Mouse (Mus musculus): ENCODE measurements around the gene Zbtb42. TPM values are rescaled to one million over a fixed set of nuclear protein-coding genes. Genes with fewer than 3 reads are reported as not detected.

The Zbtb42 gene
- polyA plus RNA-seq, 1 experiment from 2014 or later: 9.8 TPM

DNA sequence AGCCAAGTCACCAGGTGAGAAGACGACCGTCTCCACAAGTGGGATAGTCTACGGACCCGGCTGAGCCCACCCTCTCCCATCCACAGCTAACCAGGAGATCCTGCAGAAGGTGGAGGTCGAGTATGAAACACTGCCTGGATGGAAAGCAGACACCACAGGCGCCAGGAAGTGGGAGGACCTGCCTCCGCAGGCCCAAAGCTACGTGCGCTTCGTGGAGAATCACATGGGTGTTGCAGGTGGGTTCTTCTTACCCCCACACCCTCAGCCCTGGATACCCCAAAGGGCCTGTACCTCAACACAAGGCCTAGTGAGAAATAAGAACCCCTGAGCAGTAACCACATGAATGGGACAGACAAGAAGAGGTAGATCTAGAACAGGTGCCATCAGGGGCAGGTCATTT, 39.1 kb upstream of the Zbtb42 start:
- Histone ChIP-seq H3K9me3 (ENCODE audit: control insufficient read depth, low read length) (no peaks in the 10 kb centered on the region), H3K36me3 (ENCODE audit: control insufficient read depth, insufficient read depth, low read length) (no peaks in the 10 kb centered on the region), H3K4me1 (replicated peaks; ENCODE audit: control insufficient read depth, insufficient read depth, low read length) (no peaks in the 10 kb centered on the region), H3K4me2 (ENCODE audit: low read length) (no peak overlapping the region), H3K27me3 (replicated peaks; ENCODE audit: control insufficient read depth, insufficient read depth, low read length) (no peaks in the 10 kb centered on the region), H3K4me3 (ENCODE audit: low read depth, low read length) (no peak overlapping the region), H3K9ac (ENCODE audit: low read length) (no peak overlapping the region), H3K27ac (ENCODE audit: low read depth) (no peak overlapping the region)
- DNase-seq (ENCODE audit: low spot score) (no peak), ATAC-seq (replicated peaks; ENCODE audit: low FRiP score, low TSS enrichment, low read depth) (no peak)
- WGBS: 66% methylated on average over 10 of the region's 10 CpGs

DNA sequence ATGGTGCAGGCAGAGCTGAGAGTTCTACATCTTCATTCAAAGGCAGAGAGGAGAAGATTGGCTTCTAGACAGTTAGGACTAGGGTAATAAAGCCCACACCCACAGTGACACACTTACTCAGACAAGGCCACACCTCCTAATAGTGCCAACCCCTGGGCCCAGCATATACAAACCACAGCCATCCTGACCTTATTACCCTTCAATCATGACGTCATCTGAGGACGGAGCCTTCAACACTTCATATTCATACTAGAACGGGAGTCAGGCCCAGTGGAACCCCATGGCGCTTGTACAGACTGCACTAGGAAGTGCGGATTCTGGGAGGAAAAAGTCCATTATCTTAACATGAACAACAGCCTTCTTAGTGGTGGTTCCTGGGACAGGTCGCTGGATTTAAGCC, 35.5 kb upstream of the Zbtb42 start:
- H3K36me3 ChIP-seq (ENCODE audit: control insufficient read depth, insufficient read depth, low read length): peaks cover 4% of the 10 kb centered on the region
- peaks cover 16% of the 10 kb centered on the region for H3K4me1 ChIP-seq (replicated peaks; ENCODE audit: control insufficient read depth, insufficient read depth, low read length)
- no peak overlapping the region for H3K4me2 ChIP-seq (ENCODE audit: low read length)
- 88% methylated on average over 6 of the region's 6 CpGs for WGBS
- DNase-seq (ENCODE audit: low spot score) (no peak), ATAC-seq (replicated peaks; ENCODE audit: low FRiP score, low TSS enrichment, low read depth) (no peak)
- H3K4me3 ChIP-seq (ENCODE audit: low read depth, low read length): no peak overlapping the region
- no peak overlapping the region for H3K27ac ChIP-seq (ENCODE audit: low read depth)
- no peaks in the 10 kb centered on the region for H3K27me3 ChIP-seq (replicated peaks; ENCODE audit: control insufficient read depth, insufficient read depth, low read length)
- H3K9ac ChIP-seq (ENCODE audit: low read length): no peak overlapping the region
- no peaks in the 10 kb centered on the region for H3K9me3 ChIP-seq (ENCODE audit: control insufficient read depth, low read length)

DNA sequence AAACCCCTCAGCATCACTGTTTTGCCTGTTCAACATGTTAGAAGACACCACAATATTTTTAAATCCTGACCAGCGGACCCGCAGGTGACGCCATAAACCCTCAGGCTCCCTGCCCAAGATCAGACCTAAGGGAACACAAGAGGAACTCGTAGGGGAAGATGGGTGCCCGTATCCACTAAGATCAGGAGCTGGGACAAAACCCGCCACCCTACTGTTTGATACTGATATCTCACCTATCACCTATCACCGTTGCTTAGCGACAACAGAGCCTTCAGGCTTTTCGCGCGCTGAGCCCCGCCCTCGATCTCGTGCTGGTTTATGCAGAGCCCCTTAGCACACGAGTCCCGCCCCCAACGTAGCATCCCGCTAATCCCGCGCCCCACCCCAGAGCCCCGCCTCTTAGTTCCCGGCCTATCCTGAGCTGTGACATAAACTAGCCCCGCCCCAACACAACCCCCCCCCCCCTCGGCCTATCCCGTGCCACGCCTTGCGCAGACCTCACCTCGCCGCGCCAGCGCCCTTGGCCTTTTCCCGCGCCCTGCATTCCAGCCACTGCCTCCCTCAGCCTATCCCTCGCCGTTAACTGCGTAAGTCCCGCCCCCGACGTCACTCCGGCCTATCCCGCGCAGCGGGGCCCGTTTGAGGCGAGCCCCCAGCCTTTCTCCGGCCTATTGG, 34.3 kb upstream of the Zbtb42 start, which contains the start of gene Siva1:
Siva1 (plus strand) TSS at position 500 of the 675 bp plus-strand sequence.
- DNase-seq (ENCODE audit: low spot score) (peak; percentile 95), ATAC-seq (replicated peaks; ENCODE audit: low FRiP score, low TSS enrichment, low read depth) (peak; percentile 98)
- H3K27ac ChIP-seq (ENCODE audit: low read depth): peak within 1 kb of the TSS; percentile 87
- peak within 1 kb of the TSS; percentile 93 for H3K4me3 ChIP-seq (ENCODE audit: low read depth, low read length)
- no peaks in the 10 kb centered on the region for H3K9me3 ChIP-seq (ENCODE audit: control insufficient read depth, low read length)
- H3K27me3 ChIP-seq (replicated peaks; ENCODE audit: control insufficient read depth, insufficient read depth, low read length): no peaks in the 10 kb centered on the region
- WGBS: 1% methylated on average over 45 of the region's 46 CpGs
- H3K36me3 ChIP-seq (ENCODE audit: control insufficient read depth, insufficient read depth, low read length): peaks cover 16% of the 10 kb centered on the region
- H3K4me2 ChIP-seq (ENCODE audit: low read length): peak within 1 kb of the TSS; percentile 88
- peak within 1 kb of the TSS; percentile 81 for H3K9ac ChIP-seq (ENCODE audit: low read length)
- peaks cover 16% of the 10 kb centered on the region for H3K4me1 ChIP-seq (replicated peaks; ENCODE audit: control insufficient read depth, insufficient read depth, low read length)

DNA sequence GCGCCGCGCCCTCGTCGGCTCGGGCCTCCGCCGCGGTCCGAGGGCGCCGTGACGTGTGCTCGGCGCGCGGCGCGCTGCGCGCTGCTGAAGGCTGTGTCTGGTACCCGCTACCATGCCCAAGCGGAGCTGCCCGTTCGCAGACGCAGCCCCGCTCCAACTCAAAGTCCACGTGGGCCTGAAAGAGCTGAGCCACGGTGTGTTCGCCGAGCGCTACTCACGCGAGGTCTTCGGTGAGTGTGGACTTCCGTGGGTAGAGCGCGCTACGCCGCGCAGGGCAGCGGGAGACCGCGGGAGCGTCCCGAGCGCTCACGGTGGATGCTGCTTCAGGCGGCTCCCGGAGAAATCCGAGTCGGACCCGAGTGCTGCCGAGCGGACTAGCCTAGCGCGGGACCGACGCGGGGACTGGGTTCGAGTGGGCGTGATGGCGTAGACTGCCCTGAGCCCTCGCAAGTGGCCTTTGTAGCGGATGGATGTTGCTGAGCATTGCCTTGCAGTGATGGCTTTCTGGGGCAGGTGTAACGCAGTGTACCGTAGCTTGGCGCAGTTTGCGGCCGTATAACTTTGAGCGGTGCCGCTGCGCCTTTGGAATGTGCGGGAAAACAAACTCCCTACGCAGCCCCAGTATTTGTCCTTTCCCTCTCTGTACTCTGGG, 33.6 kb upstream of the Zbtb42 start:
- Histone ChIP-seq H3K27me3 (replicated peaks; ENCODE audit: control insufficient read depth, insufficient read depth, low read length) (no peaks in the 10 kb centered on the region), H3K9ac (ENCODE audit: low read length) (peak overlapping the region; percentile 81), H3K27ac (ENCODE audit: low read depth) (peak overlapping the region; percentile 87), H3K4me2 (ENCODE audit: low read length) (peak overlapping the region; percentile 88), H3K4me3 (ENCODE audit: low read depth, low read length) (peak overlapping the region; percentile 93), H3K9me3 (ENCODE audit: control insufficient read depth, low read length) (no peaks in the 10 kb centered on the region), H3K4me1 (replicated peaks; ENCODE audit: control insufficient read depth, insufficient read depth, low read length) (peaks cover 16% of the 10 kb centered on the region), H3K36me3 (ENCODE audit: control insufficient read depth, insufficient read depth, low read length) (peaks cover 23% of the 10 kb centered on the region)
- DNase-seq (ENCODE audit: low spot score) (peak; percentile 77), ATAC-seq (replicated peaks; ENCODE audit: low FRiP score, low TSS enrichment, low read depth) (no peak; the same call in 1 of the 2 replicates)
- under 1% methylated on average over 75 of the region's 75 CpGs for WGBS

DNA sequence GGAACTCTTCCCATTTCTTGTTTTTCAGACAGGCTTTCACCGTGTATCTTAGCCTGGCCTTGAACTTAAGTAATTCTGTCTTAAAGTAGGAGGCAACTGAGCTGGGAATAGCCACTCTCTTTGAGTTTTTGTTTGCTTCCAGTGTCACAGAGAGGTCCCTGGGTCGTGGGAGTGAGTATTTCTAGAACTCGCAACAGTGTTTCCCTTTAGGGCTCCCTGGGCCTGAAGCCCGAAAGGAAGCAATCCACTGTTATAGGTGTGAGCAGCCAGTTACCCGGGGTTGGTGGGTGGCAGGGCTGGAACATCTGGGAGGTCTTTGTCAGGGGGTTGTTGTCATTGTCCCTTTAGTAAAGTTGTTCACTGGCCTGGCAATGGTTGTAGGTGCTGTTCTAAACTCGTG, 32.5 kb upstream of the Zbtb42 start:
- Histone ChIP-seq H3K27me3 (replicated peaks; ENCODE audit: control insufficient read depth, insufficient read depth, low read length) (no peaks in the 10 kb centered on the region), H3K27ac (ENCODE audit: low read depth) (no peak overlapping the region; the same call in 1 of the 2 replicates), H3K4me3 (ENCODE audit: low read depth, low read length) (peak overlapping the region; percentile 93), H3K4me2 (ENCODE audit: low read length) (peak overlapping the region; percentile 88), H3K9ac (ENCODE audit: low read length) (peak overlapping the region; percentile 81), H3K36me3 (ENCODE audit: control insufficient read depth, insufficient read depth, low read length) (peaks cover 28% of the 10 kb centered on the region), H3K4me1 (replicated peaks; ENCODE audit: control insufficient read depth, insufficient read depth, low read length) (peaks cover 16% of the 10 kb centered on the region), H3K9me3 (ENCODE audit: control insufficient read depth, low read length) (no peaks in the 10 kb centered on the region)
- ATAC-seq (replicated peaks; ENCODE audit: low FRiP score, low TSS enrichment, low read depth) (no peak), DNase-seq (ENCODE audit: low spot score) (no peak)
- 46% methylated on average over 6 of the region's 6 CpGs for WGBS

DNA sequence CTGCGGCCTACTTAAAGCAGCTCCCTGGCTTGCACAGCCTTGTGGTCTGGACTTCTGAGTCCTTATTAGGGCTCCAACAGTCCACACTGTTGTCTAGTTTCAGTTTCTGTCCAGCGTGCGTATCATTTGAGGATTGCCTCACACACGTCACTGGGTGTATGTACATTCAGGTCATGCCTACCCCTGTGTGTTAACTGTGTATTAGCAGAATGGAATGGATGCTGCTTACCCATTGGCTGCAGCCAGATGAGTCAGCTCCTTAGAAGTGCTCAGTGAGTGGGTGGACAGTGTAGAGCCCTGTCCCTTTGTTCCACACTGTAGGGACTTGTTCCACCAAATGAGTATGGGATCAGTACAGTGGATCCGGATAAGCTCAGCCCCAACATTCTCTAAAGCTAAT, 30.5 kb upstream of the Zbtb42 start:
- WGBS: 94% methylated on average over 5 of the region's 5 CpGs
- DNase-seq (ENCODE audit: low spot score) (no peak), ATAC-seq (replicated peaks; ENCODE audit: low FRiP score, low TSS enrichment, low read depth) (no peak)
- no peak overlapping the region for H3K9ac ChIP-seq (ENCODE audit: low read length)
- no peak overlapping the region for H3K4me2 ChIP-seq (ENCODE audit: low read length)
- peaks cover 41% of the 10 kb centered on the region for H3K36me3 ChIP-seq (ENCODE audit: control insufficient read depth, insufficient read depth, low read length)
- no peak overlapping the region for H3K4me3 ChIP-seq (ENCODE audit: low read depth, low read length)
- no peak overlapping the region for H3K27ac ChIP-seq (ENCODE audit: low read depth)
- H3K27me3 ChIP-seq (replicated peaks; ENCODE audit: control insufficient read depth, insufficient read depth, low read length): no peaks in the 10 kb centered on the region
- peaks cover 16% of the 10 kb centered on the region for H3K4me1 ChIP-seq (replicated peaks; ENCODE audit: control insufficient read depth, insufficient read depth, low read length)
- H3K9me3 ChIP-seq (ENCODE audit: control insufficient read depth, low read length): no peaks in the 10 kb centered on the region

DNA sequence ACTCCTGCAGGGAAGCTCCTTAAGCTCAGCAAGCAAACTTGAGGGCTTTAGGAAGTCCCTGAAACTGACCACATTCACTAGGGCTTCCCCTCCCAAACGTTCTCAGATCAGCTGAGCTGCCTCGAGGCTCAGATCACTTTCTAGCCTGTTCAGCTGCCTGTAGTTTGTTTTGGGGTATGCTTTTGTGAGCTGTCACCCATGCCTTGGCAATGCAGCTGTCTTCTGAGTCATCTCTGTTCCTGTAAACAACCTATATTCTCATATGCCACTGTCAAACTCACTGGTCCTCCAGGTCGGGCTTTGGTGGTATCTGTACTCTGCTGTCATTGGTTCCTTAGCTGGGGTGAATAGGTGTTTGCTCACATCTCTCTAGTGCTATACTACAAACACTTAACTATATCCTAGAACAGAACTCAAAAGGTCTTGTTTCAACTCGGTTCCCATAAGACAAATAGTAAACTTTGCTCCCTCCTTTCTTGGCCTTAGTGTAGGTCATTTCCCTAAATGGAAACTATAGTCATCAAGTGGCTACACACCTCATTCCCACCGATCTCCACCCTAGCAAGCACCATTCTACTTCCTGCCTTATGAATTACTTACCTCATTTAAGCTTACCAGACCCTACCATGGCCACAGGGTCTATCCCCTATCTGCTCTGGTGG, 26.7 kb upstream of the Zbtb42 start:
- Histone ChIP-seq H3K4me3 (ENCODE audit: low read depth, low read length) (no peak overlapping the region), H3K36me3 (ENCODE audit: control insufficient read depth, insufficient read depth, low read length) (peaks cover 76% of the 10 kb centered on the region), H3K4me1 (replicated peaks; ENCODE audit: control insufficient read depth, insufficient read depth, low read length) (0 out of 2 replicates have a peak, but pooled peaks cover 8% of the 10 kb centered on the region), H3K9ac (ENCODE audit: low read length) (no peak overlapping the region), H3K9me3 (ENCODE audit: control insufficient read depth, low read length) (no peaks in the 10 kb centered on the region), H3K27me3 (replicated peaks; ENCODE audit: control insufficient read depth, insufficient read depth, low read length) (no peaks in the 10 kb centered on the region), H3K27ac (ENCODE audit: low read depth) (no peak overlapping the region), H3K4me2 (ENCODE audit: low read length) (no peak overlapping the region)
- no peak for DNase-seq (ENCODE audit: low spot score)
- WGBS: 75% methylated on average over 5 of the region's 5 CpGs
- ATAC-seq (replicated peaks; ENCODE audit: low FRiP score, low TSS enrichment, low read depth): no peak

DNA sequence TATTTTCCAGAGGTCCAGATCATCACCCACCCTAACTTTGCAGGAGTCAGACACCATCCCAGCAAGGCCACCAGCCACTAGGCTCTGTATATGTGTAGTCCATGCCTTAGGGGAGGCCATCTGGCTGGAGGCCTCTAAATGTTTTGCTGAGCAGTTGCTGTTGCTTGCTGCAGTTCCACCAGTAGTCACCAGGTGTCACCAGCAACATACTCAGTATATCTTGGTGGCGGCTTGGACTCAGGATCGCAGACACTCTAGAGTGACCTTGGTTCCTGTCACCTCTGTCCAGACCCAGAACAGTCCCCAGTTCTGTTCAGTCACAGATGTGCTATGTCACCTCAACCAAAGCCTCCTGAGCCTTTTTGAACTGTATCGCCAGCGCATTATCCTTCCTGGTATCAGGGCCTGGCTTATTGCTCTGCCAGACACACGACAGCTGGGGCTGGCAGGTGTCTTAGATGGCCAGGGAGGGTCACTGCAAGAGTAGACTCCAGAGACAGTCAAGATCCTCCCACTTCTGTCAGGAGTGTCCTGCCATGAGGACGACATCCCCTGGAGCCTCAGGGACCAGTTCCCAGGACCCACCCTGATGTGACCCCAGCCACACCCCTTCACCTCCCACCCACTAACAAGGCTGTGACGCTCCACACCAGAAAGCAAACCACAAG, 25.3 kb upstream of the Zbtb42 start:
- Histone ChIP-seq H3K27ac (ENCODE audit: low read depth) (no peak overlapping the region), H3K4me1 (replicated peaks; ENCODE audit: control insufficient read depth, insufficient read depth, low read length) (0 out of 2 replicates have a peak, but pooled peaks cover 8% of the 10 kb centered on the region), H3K4me3 (ENCODE audit: low read depth, low read length) (no peak overlapping the region), H3K36me3 (ENCODE audit: control insufficient read depth, insufficient read depth, low read length) (peaks cover 83% of the 10 kb centered on the region), H3K9me3 (ENCODE audit: control insufficient read depth, low read length) (no peaks in the 10 kb centered on the region), H3K27me3 (replicated peaks; ENCODE audit: control insufficient read depth, insufficient read depth, low read length) (no peaks in the 10 kb centered on the region), H3K4me2 (ENCODE audit: low read length) (no peak overlapping the region), H3K9ac (ENCODE audit: low read length) (no peak overlapping the region)
- 36% methylated on average over 7 of the region's 7 CpGs for WGBS
- DNase-seq (ENCODE audit: low spot score): peak; percentile 93
- ATAC-seq (replicated peaks; ENCODE audit: low FRiP score, low TSS enrichment, low read depth): peak; percentile 57
